Mouse (Mus musculus): ENCODE results near the gene Magea4. TPM values are rescaled to one million over a fixed set of nuclear protein-coding genes. Genes with fewer than 3 reads are reported as not detected.

Gene Magea4
- not detected in 2 replicates for total RNA-seq (2015; ENCODE audit: low replicate concordance)
- total RNA-seq (2017; ENCODE audit: low replicate concordance): not detected in 2 replicates

GRCm38 (mm10) chrX:72221717-72222116 is at the start of gene Magea4:
TSS of gene Magea4 (plus strand) at chrX:72222017.
- no peak for ATAC-seq (replicated peaks; ENCODE audit: low FRiP score, poor library complexity, severe bottlenecking)

GRCm38 (mm10) chrX:72202944-72203554 is 18.8 kb upstream of the Magea4 start:
- no peak for ATAC-seq (replicated peaks; ENCODE audit: low FRiP score, poor library complexity, severe bottlenecking)

- no peak for ATAC-seq (replicated peaks; ENCODE audit: low FRiP score, poor library complexity, severe bottlenecking)
Measured at GRCm38 (mm10) chrX:72270637-72271036, 48.8 kb downstream of the Magea4 start.

Other genes with a start within 250 kb of the Magea4 start
- gene Fate1, start 249.0 kb upstream of the Magea4 start, total RNA-seq (2015; ENCODE audit: low replicate concordance): not detected in 2 replicates
- gene Fate1, start 249.0 kb upstream of the Magea4 start, total RNA-seq (2017; ENCODE audit: low replicate concordance): not detected in 2 replicates
- not detected in 2 replicates for gene Cnga2, start 230.2 kb upstream of the Magea4 start, total RNA-seq (2015; ENCODE audit: low replicate concordance)
- gene Cnga2, start 230.2 kb upstream of the Magea4 start, total RNA-seq (2017; ENCODE audit: low replicate concordance): not detected in 2 replicates
- not detected in 2 replicates for gene Gabre, start 52.8 kb downstream of the Magea4 start, total RNA-seq (2015; ENCODE audit: low replicate concordance)
- gene Gabre, start 52.8 kb downstream of the Magea4 start, total RNA-seq (2017; ENCODE audit: low replicate concordance): not detected in 2 replicates
- not detected in 2 replicates for gene Magea10, start 164.8 kb downstream of the Magea4 start, total RNA-seq (2015; ENCODE audit: low replicate concordance)
- gene Magea10, start 164.8 kb downstream of the Magea4 start, total RNA-seq (2017; ENCODE audit: low replicate concordance): not detected in 2 replicates

Measured in erythroblast, adult 5-6 weeks (primary cell).